ENCODE assay signal across 8 mouse cellular contexts in the genomic region with DNA sequence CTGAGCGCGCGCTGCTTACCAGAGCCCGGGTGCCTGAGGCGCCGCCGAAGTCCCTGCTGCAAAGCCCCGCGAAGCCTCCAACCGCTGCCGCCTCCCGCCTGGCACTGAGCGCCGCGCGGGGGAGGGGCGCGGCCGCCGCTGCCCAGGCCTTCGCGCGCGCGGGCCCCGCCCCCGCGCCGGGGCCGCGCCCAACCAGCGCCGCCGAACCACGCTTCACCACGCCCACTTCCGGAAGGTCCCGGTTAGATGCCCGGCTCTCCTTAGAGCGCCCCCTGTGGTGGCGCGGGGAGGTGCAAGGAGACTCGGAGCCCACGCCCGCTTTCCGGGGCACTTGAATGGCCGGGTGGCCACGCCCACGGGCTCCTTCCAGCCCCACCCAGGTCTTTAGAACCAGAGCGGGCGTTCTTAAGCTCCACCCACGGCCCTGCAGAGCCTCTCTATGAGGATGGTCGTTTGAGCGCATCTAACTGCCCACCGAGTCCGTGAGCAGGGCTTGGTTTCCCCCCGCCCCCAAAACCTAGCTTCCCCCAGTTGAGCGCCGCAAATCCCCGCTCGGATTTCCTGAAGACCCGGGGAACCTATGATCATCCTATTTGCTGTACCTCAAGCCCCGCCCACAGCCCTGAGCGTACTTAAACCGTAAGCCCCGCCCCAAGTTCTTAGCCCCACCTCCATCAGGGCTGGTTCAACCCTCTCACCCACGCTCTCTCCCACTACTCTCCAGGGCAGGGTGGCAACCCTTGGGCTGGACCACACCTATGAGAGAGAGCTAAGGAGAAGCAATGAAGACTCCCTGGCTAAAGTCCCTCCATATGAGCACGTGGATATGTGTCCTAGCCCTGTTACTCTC. TPM values are rescaled to one million over a fixed set of nuclear protein-coding genes. Genes with fewer than 3 reads are reported as not detected.
DNase-seq lines count a peak whose midpoint lies in the region; ATAC-seq and TF ChIP-seq lines count a peak whose summit lies in the region.

Gene Coro1c, minus strand, starts transcription at position 167 of the 850 bp plus-strand sequence.

- whole genome bisulfite sequencing in hindbrain, embryonic 13.5 days: 0% methylated on average over 65 of the region's 68 CpGs

- H3K27me3 ChIP-seq in Patski: no peaks in the 10 kb centered on the region
- no peaks in the 10 kb centered on the region for H3K27me3 ChIP-seq in hindbrain, embryonic 13.5 days

- H3K4me1 ChIP-seq in hindbrain, embryonic 13.5 days (replicated peaks): peaks cover 36% of the 10 kb centered on the region

- in situ Hi-C loops in Patski (cut with MboI; ENCODE audit: low pct_unique_long_range_greater_than_20kb): no loop called here

- H3K9me3 ChIP-seq in hindbrain, embryonic 13.5 days: no peaks in the 10 kb centered on the region

- H3K4me2 ChIP-seq in hindbrain, embryonic 13.5 days: peak within 1 kb of the TSS; percentile 85

- peak within 1 kb of the TSS; percentile 98 for H3K27ac ChIP-seq in hindbrain, embryonic 13.5 days

- no peak for TF ChIP-seq CTCF in Patski (IDR thresholded peaks at IDR 0.05)

- POLR2A ChIA-PET in Patski (lab: Charles Lee): interaction anchor here (0.5 to 1.6 kb wide), 7 partner anchors 9 to 137 kb away, joined by 3 to 5 read pairs (median 3); partner anchors contain the start of gene Sart3

- peak; percentile 89 for DNase-seq in Patski (ENCODE audit: low read depth, low spot score)
- DNase-seq in cerebellum, postnatal 14 days: peak; percentile 100
- peak; percentile 95 to 98 for DNase-seq in frontal cortex, postnatal 14 days (ENCODE audit: low spot score in 2 of 2)
- DNase-seq in layer of hippocampus, postnatal 25 days (ENCODE audit: extremely low spot score in 1 of 2, low spot score in 1 of 2): peak; percentile 98 to 99
- DNase-seq in lung, postnatal 25 days (ENCODE audit: low spot score): peak; percentile 99
- peak; percentile 99 for DNase-seq in retina, embryonic 14.5 days (ENCODE audit: low spot score)
- DNase-seq in thymus, postnatal 4 days: peak; percentile 100

- peak within 1 kb of the TSS; percentile 96 for H3K9ac ChIP-seq in hindbrain, embryonic 13.5 days

- peak within 1 kb of the TSS; percentile 98 for H3K4me3 ChIP-seq in hindbrain, embryonic 13.5 days

- CTCF ChIA-PET in Patski (lab: Charles Lee): interaction anchor here (0.7 to 2.7 kb wide), 15 partner anchors 9 to 138 kb away, joined by 3 to 9 read pairs (median 4); no protein-coding TSS in a partner anchor

- H3K36me3 ChIP-seq in hindbrain, embryonic 13.5 days: no peaks in the 10 kb centered on the region

- ATAC-seq in Patski: peak; percentile 82
- peak; percentile 89 for ATAC-seq in hindbrain, embryonic 13.5 days (ENCODE audit: low FRiP score)

RNA-seq across cellular contexts. Expression of gene Coro1c, which starts in this region (rescaled TPM):
- polyA plus RNA-seq in Patski (2021): 160 TPM
- 176 and 190 TPM in 2 replicates for polyA plus RNA-seq in hindbrain, embryonic 13.5 days (2015; fragmentation: Nextera tagmentation; extraction: Ambion mirVana)
- total RNA-seq in layer of hippocampus, postnatal 25 days (2021): 10 to 100 TPM; 82.7 to 91.6 TPM

Comparison
In these comparisons a context has a peak if more than half of its experiments do, and no peak if none do; other contexts are left out.
1. Peak in every context shown above with its lines: DNase-seq, ATAC-seq, H3K4me3 ChIP-seq and H3K27ac ChIP-seq.